Mouse (Mus musculus) embryonic facial prominence, embryonic 10.5 days (tissue): ENCODE results near the gene Noa1. TPM values are rescaled to one million over a fixed set of nuclear protein-coding genes. Genes with fewer than 3 reads are reported as not detected.

ENCODE experiments used
- DNase-seq: peaks from one replicate; pipeline ENCODE4 v3.0.0-alpha.2; 2017; ENCODE audit warnings: low spot score
- H3K27ac ChIP-seq: fragments of 300-500 bp; sonication (generic); replicated peaks from 2 replicates; pipeline ENCODE4 v1.5.1; 2016; ENCODE audit warnings: mild to moderate bottlenecking
- H3K27me3 ChIP-seq: fragments of 300-500 bp; sonication (generic); replicated peaks from 2 replicates; pipeline ENCODE4 v1.6.1; 2016; ENCODE audit warnings: low read depth, mild to moderate bottlenecking; ENCODE audit not compliant: poor library complexity, severe bottlenecking
- H3K36me3 ChIP-seq: fragments of 300-500 bp; sonication (generic); replicated peaks from 2 replicates; pipeline ENCODE4 v1.6.1; 2016; ENCODE audit warnings: mild to moderate bottlenecking, moderate library complexity
- H3K4me1 ChIP-seq: fragments of 300-500 bp; sonication (generic); 2 replicates; pipeline ENCODE4 v1.6.1; 2016
- H3K4me3 ChIP-seq: fragments of 300-500 bp; sonication (generic); 2 replicates; pipeline ENCODE4 v1.5.1; 2016; ENCODE audit warnings: mild to moderate bottlenecking, moderate library complexity
- H3K9me3 ChIP-seq: fragments of 300-500 bp; sonication (generic); 2 replicates; pipeline ENCODE4 v1.6.1; 2016; ENCODE audit warnings: mild to moderate bottlenecking
- WGBS: fragments of 180-500 bp; shearing (Covaris S2); methylation state at CpG from one replicate; pipeline ENCODE4 v1.1.7; 2016; 5-methylcytosine and 5-hydroxymethylcytosine counted together
- microRNA-seq: library from miRNA; unstranded; fragments of <30 nt; microRNA quantifications from one replicate; pipeline ENCODE4, GENCODE M21; 2017
- polyA plus RNA-seq: library from polyadenylated mRNA; unstranded; fragments of >200 nt; fragmentation: Nextera tagmentation; extraction: Ambion mirVana; gene quantifications from 2 replicates; pipeline ENCODE4 v1.2.1, GENCODE M21; 2016

The Noa1 gene
- polyA plus RNA-seq, 1 experiment from 2014 or later = 36.5 TPM

DNA sequence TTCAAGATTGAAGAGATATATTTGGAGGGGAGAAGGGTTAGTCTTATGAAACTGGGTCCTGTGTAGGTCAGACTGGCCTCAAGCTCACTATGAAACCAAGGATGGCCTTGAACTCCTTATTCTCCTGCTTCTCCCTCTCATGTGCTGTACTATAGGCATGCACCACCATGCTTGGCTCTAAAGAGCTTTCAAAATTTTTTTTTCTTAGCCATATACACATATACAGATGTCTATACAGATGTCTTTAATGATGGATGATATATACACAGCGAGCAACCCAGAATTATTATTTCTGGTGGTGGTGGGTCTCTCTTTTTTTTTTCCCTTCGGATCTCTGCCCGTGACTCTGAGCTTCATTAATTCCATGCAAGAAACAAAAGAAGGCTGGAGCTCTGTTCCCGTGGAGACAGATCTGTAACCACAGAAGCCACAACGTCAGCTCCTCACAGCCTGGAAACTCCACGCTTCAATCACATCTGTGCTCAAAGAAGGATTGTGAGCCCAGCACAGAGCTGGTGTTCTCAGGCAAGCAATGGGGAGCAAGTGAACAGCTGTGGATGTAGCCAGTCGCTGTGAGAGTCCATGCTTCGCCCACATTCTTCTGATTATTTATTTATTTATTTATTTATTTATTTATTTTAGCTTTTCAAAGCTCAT is 65.4 kb downstream of the Noa1 start:
- H3K27ac ChIP-seq = no peak overlapping the region
- no peaks in the 10 kb centered on the region for H3K36me3 ChIP-seq
- H3K9me3 ChIP-seq = no peaks in the 10 kb centered on the region
- peaks cover 19% of the 10 kb centered on the region for H3K4me1 ChIP-seq
- H3K4me3 ChIP-seq = no peak overlapping the region
- H3K27me3 ChIP-seq = no peaks in the 10 kb centered on the region
- no peak for DNase-seq
- 61% methylated on average over 8 of the region's 8 CpGs for WGBS

Small RNA genes within 50 kb of the gene (microRNA-seq; reads per million reads assigned to microRNA genes)
- gene Mir5098 = not detected

Other genes starting within 250 kb of the Noa1 start
- 0.40 TPM in 1 of 2 replicates, not detected in the other for gene Hopx, start 195.0 kb downstream of the Noa1 start, polyA plus RNA-seq
- 1.5 and 1.8 TPM in 2 replicates for gene Spink2, start 98.6 kb downstream of the Noa1 start, polyA plus RNA-seq
- gene Rest, start 44.6 kb downstream of the Noa1 start, polyA plus RNA-seq = 34.0 and 37.7 TPM in 2 replicates
- gene Polr2b, start 63 bp upstream of the Noa1 start, polyA plus RNA-seq = 94.3 and 96.0 TPM in 2 replicates
- 4.4 and 4.9 TPM in 2 replicates for gene Igfbp7, start 98.0 kb upstream of the Noa1 start, polyA plus RNA-seq